Mouse (Mus musculus) layer of hippocampus, adult 9-11 months (tissue): ENCODE results near the gene Gm29776.
A peak's percentile ranks its signal among the peaks of the same experiment; 100 is the strongest.

Source experiments
- DNase-seq: peaks from one replicate; pipeline ENCODE4 v3.0.0; 2022

Gene Gm29776

DNA sequence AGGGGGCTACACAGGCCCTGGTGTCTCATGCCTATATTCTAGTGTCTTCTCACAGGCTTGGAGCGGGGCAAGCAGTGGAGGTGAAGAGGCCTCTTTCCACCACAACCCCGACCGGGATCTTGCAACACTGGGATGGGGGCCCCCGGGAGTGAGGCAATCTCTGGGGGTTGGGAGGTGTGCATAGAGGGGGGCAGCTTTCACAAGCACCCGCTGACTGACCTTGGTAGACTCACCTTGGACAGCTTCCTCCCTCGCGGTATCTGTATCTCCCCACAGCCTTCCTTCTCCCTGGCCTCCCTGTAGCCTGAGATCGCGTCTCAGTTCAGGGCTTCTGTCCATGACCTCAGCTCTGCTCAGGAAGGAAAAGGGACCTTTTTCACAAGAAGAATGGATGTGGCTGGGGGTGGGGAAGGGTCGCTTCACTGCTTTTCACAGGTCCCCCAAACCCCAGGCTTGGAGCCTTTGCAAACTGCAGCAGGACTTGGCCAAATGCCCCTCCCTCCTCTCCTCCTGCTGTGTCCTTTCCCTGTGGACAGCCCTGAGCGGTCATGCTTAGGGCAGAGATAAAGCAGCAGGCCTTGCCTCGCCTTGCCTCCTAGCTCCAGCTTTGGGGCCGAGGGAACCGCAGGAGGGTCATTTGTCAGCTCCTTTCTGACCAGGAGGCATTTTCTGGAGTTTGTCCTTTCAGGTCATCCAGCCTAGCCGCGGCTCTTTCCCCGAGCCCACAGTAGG lies 8.1 kb upstream of the Gm29776 start:
- no peak for DNase-seq

DNA sequence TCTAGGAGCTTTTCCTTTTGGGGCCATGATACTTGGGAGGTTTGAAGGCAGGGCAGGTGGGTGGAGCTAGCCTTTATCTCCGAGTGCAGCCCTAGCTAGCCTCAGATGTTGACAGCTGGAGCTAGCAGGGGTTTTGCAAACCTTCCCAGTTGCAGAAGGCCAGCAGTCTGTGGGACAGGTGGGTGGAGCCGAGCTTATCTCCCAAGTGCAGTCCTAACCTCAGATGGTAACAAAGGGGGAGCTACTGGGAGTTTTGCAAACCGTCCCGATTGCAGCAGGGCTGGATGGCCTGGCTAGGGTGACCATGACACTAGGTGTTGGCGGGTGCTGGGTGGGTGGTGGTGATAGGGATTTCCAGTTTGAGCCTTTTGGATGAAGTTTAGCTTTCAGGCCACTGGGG lies 7.2 kb upstream of the Gm29776 start:
- no peak for DNase-seq

DNA sequence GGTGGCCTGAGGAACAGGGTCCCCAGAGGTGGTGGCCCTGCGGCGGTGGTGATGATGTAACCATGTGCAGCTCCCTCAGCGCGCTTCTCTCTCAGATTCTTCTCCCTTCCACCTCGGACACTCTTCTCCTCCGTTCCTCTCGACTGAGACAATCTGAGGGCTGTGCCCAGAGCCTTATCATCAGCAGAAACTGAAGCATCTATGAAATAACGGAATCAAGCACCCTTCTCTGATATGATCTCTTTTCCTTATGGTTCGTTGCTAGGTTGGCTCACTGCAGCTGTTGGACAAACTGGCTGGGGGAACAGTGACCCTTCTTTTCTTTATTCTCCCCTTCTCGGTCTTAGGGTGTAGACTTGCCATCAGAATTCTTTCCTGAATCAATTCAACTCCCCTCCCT lies 4.6 kb upstream of the Gm29776 start:
- DNase-seq, result no peak

DNA sequence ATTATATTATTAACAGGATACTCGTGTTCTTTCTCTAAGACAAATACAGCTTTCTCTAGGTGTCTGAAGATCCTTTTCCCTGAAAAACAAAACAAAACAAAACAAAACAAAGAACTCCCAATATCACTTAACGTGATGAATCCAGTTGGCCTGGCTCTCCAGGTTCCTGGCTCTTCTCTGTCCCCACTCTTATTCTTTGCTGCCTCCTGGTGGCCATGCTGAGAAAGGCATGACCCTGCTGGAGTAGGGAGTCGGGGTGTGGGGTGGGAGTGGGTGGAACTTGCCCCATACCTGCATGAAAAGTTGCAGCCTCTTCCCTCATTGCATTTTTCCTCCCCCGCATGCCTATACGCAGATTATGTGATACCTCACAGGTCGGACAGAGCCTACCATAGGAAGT lies 2.7 kb upstream of the Gm29776 start:
- peak; percentile 51 for DNase-seq

DNA sequence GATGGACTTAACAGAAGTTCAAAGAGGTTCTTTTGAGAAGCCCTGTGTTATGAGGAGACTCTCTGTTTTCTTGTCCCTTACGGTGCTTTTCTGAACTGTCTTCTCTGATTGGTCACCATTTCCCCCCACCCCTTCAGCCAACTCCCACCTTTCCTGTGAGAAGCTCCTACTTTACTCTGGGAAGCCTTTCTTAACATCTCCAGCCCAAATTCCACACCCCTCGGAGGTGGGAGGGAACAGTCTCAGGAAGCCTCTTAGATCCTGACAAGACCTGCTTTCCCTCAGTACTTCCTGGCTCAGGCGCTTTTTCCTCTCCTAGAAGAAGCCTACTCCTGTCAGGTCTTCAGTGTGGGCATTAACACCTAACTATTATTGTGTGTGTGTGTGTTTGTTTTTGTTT lies 953 bp upstream of the Gm29776 start:
- DNase-seq, result no peak

DNA sequence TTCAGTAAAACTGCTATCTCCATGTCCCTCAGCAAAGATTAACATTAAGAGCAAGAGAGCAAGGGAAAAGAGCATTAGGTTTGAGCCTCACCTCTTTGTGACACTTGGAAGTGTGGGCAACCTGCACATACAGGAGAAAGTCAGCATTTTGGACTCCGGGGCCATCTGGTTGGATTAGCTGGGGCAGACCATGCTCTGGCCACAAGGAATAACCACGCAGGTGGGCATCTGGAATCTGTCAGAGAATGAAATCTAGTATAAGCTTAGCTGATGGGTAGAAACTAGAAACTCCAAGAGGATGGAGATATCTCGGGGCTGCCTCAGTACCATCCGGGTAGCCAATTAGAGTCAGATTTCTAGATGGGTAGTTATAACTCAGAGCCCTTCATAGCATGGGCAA lies 1.9 kb downstream of the Gm29776 start:
- no peak for DNase-seq

DNA sequence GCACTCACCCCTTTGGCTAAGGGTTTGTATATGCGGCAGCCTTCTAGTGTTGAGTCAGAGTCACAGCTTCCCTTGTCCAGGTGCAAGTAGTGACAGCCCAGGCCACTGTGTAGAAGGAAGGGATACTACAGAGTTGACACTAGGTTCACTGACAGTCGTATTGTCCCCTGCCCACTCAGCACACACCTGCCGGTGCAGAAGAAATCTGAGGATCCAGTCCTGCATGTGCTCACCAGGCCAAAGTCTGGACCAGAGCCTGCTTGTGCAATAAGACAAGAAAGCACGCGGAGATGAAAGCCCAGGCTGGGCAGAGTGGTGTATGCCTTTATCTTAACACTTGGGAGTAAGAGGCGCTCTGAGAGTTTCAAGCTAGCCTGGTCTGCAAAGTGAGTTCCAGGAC lies 3.6 kb downstream of the Gm29776 start:
- no peak for DNase-seq

DNA sequence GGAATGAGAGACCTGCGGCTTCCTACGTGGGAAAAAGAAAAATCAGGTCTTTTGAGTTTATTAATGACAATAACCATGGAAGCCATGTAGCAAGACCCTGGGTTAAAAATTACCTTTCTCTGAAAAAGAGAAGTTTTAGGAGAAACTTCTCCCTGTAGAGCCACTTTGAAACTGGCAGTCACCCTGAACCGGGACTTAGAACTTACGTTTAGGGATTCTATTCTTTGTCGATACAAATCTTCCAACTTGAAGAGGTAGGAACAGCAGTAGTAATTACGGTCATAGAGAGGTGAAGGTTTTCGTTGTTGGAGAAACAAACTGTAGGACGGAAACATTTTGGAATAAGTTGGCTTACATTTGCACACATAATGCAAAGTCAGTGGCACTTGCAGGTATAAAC lies 11.4 kb downstream of the Gm29776 start:
- no peak for DNase-seq

DNA sequence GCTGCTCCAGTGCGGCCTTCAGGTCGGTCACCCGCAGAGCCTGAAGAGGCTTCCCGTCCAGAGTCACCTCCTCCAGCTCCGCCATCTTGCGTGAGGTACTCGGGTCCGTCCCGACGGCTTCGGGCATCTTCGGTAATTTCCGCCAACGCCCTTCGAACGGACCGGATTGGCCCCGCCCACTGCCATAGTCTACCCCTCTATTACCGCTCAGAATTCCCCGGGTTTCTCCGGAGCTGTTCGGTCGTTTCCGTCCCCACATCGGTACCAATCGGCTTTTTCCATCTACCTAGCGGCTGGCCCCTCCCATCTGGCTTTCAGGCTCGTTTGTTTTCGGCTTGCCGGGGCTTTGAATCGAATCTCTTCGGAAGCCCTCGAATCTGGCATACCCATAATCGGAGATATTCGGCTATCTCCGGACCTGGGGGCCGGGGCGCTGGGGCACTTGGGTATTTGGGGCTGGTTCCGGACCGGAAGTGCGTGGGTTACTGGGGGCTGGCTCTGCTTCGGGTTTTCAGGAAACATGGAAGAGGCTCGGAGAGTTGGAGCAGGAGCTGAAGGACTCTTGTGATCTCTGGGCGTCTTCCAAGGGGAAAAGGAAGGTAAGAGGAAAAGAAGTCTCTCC lies 12.0 kb downstream of the Gm29776 start, which contains the start of gene Acin1:
Gene Acin1 (minus strand): TSS at position 410 of the 622 bp plus-strand sequence.
- peak; percentile 100 for DNase-seq

DNA sequence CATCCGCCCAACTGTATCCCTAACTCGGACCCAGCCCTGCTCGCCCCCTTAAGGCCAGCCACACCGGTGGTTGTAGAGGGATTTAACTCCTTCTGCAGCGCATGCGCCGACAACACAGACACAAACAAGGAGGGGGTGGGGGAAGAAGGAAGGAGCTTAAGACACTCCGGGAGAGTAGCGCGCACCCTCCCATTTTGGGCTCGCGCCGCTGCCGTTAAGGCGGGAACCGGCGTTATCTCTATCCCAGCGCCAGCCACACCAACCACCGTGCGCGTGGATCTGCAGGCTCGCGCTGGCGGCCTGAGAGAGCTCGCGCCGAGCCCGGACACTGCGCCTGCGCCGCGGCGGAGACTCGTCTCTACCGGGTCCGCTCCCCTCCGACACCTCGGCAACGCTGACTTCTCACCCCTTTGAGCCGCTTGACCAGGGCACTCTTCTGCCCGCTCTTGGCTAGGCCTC lies 12.5 kb downstream of the Gm29776 start, which contains the start of gene 1700123O20Rik:
Gene 1700123O20Rik (plus strand): TSS at position 154 of the 459 bp plus-strand sequence.
- DNase-seq, result peak; percentile 83

DNA sequence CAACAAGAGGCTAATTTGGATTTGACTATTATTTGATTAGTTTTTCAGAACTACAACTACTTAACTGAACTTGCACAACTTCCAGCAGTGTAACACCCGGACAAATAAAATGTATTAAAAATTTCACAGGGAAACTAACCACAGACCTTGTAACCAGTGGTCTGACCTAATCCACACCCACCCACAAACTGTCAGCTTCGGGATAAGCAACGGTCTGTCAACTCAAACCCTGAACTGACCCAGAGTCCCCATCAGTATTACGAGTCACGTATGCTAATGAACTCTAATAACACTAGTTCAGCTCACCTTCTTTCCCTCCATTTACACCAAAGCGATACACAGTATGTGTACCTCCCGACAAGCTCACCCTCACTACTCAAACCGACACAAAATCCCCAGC lies 13.2 kb downstream of the Gm29776 start:
- DNase-seq, result no peak

DNA sequence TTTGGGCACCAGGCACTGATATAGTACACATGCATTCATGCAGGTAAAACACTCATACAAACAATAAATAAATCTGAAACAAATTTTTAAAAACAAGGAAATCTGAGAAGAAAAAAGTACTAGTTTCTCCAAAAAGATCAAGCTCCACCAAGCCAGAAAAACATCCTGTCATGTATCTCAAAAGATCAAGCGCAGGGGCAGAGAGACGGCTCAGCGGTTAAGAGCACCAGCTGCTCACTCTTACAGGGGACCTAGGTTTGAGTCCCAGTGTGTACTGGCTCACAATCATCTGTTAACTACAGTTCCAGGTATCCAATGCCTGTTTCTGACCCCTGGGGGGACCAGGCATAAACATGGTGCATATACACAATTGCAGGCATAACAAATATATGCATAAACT lies 16.2 kb downstream of the Gm29776 start:
- no peak for DNase-seq

DNA sequence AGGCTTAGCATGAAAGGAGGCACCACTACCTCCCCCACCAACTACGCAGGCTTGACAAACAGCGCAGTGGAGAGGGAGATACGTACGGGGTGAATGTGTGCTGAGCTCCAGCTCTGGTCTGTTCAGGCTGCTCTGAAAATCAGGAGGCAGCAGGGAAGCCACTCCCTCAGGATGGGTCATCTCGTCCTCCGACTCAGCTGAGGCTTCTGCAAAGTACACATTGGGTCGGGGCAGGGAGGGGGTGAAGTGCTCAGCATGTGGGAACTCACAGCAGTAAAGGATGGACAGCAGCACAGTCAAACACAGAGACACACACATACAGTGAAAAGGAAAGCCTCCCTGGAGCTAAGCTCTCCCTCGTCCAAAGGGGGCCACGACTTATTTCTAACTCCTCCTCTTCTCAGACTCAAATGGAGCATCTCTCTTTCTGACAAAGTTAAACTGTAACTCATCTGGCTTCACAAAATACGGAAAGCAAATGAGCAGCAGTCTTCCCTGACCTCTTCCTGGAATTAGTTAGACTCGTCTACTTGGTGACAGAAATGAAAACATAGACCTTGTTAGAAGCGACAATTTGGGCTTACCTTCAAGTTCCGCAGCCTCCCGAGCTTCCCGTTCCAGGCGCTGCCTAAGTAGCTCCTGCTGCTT lies 19.9 kb downstream of the Gm29776 start:
- DNase-seq, result no peak

DNA sequence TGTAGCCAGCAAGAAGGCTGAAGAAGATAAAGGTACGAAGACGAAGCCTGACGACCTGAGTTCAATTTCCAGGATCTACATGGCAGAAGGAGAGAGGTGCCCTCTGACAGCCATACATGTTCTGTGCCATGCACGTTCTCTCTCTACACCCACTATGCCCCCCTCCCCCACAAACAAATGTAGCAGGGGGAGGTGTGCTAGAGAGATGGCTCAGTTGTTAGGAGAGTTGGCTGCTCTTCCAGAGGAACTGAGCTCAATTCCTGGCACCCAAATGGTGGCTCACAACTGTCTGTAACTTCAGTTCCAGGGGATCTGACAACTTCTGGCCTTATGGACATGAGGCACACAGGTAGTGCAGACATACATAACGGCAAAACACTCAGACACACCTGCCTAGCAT lies 22.3 kb downstream of the Gm29776 start:
- peak; percentile 52 for DNase-seq

DNA sequence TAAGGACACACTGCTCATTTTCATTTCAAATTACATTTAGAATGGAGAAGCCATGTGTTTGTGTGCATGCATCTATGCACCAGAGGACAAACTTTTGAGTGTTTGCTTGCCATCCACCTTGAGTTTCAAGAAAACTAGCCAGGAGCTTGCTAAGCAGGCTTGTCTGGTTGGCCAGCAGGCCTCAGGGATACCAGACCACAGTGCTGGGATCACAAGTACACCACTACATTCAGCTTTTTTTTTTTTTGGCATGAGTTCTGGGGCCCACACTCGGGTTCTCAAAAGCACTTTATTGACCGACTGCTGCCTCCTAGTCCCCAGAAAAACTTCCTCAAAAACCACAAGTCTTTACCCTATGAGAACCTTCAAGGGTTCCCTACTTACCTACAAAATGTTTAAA lies 24.3 kb downstream of the Gm29776 start:
- DNase-seq, result no peak

DNA sequence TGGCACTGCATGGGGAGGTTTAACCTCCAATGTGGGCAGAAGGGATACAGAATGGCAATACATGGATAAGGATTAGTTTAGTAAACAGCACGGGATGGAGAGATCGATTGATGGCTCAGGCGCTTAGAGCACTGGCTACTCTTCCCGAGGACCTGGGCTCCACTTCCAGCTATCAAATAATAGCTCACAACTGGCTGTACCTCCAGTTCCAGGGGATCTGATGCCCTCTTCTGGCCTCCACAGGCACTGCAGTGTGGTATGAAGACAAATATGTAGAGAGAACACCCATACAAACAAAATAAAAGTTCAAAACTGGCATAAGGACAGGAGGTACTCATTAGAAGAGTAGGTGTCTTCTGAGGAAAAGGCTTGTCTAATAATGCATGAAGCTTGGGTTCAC lies 29.3 kb downstream of the Gm29776 start:
- DNase-seq, result no peak

DNA sequence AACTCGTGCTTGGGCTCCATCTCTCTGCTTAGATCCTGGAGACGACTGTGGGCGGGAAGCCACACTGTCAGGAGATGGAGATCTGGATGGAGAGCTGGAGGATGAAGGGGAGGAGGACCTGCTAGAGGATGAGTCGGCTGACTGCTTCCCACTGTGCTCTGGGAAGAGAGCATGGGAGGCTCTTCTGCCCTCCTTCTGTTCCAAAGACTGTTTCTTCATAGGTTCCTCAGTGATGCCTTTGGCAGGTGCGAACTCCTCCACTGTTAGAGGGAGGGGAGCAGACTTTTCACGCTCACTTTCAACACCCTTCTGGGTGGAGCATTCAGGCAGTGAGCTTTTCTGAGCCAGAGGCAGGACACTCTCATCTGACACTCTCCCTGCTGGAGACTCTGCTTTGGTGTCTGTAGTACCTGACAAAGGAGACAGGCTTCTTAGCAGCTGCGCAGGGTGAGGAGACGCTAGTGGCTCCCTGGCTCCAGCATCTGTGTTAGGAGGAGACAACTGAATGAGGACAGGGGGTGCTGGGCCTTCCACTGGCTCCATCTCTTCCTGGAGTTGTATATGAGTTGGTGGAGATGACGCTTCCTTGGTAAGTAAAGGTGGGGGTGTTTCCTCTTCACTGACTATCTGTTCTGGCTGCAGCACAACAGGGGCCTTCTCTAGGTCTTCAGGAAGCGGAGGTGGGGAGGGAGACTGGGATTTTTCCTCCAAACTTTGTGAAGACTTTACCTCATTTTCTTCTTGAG lies 34.0 kb downstream of the Gm29776 start:
- DNase-seq, result peak; percentile 56

DNA sequence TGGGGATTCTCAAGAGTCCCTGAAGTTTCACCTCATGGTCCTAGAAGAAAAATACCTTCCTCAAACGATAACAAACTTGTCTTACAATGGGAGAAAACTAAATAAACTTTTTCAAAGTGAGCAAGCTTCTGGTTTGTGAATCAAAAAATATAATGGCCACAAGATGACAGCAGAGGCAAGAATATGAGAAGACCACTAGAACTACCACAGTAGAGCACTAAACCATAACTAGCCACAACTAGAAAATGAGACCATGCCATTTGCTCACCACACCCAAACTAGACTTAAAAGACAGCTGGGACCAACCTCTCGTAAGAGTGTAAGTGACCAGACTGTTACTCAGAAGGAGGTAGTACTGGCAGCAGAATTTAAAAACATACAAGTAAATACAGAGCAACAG lies 38.6 kb downstream of the Gm29776 start:
- DNase-seq, result no peak

DNA sequence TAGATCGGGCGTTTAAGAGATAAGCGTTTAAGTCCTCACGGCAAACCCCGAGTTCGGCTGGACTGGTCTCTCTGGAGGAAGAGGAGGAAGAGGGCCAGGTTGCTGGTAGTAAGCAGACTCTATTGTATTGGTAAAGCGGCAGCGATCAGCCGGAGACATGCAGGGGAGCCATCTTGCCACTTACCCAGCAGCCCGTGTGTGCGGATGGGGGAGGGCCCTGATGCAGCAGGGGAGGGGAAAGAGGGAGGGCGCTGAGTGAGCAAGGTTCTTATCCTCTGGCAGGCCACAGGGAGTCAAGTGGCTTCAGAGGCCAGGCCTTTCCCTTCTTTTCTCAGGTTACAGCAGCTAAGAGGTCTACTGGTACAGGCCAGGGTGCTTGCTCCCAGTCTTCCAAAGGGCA lies 45.1 kb downstream of the Gm29776 start:
- peak; percentile 90 for DNase-seq

DNA sequence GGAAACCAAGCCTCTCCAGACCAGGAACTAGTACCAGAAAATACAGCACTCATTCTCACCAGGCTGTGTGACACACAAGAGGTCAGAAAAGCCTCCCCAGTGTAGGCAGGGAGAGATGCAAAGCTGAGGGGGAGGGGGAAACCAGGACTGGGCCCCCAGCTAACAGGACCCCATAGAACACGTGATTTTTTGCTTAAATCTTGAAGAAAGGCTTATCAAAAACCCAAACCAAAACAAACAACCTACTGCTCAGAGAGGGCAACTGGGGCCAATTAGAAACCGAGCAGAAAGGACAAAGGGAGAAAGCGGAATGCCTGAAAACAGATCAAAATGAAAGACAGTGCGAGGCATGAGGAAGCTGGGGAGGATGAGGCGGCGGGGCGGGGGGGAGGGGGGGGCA lies 45.8 kb downstream of the Gm29776 start:
- DNase-seq, result no peak

DNA sequence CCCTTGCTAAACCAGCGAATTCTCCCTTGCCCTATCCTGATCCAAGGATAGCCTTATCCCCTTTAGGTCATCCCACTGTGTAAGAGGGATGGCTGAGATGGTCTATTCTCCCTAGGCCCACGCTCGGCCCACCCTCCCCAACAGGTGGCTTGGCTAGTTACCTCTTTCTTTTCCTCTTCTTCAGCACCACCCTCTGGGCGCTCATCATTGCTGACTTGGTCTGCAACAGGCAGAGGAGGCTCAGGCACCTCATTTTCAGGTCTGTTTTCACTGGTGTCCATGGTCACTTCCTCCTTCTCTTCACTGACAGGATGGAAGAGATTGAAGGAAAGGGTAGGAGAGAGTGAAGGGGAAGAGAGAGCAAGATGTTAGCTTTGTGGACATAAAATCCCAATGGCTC lies 47.1 kb downstream of the Gm29776 start:
- no peak for DNase-seq

DNA sequence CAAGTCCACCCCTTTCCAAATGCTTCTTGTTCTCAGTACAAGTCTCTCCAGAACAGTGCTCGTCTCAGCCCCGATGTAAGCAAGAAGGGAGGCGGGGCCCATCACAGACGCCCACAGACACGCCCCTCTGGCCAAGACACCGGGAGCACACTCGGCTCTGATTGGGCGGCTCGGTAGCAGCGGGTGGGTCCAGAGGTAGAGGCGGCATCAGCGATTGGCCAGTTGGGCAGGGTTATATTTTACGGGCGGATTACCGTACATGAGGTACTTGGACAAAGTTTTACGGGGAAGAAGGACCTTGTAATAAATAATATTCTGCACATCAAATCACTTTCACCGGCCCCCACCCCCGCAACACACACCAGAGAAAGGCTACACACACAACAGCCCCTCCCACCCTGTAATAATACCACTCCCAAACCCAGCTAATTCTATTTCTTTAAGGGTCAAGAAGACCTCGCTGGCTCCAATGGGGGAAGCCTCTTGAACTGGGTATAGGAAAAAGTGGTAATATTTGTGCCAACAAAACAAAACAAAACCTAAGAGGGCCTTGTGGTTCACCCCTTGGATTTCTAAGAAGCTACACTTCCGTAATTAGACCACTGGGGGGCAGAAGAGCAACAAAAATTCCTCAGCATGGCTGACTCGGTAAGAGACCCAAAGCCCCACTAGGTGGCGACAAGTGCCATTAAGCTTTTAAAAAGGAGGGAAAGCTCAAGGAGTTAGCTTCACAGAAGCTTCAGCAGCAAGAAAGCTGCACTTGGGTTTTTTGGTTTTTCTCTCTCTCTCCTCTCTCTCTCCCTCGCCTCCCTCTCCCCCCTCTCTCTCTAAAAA lies 47.8 kb downstream of the Gm29776 start:
- DNase-seq, result peak; percentile 77
